Mouse (Mus musculus) ES-E14 (cell line): Measurements from ENCODE around the gene Casp8.

ENCODE experiments used
- CHD2 ChIP-seq: IDR thresholded peaks from 2 replicates; pipeline ENCODE4 v1.6.1; 2014; ENCODE audit warnings: mild to moderate bottlenecking, low read depth, low read length, inconsistent platforms
- MAFK ChIP-seq: IDR thresholded peaks from 2 replicates; pipeline ENCODE4 v1.6.1; 2014; ENCODE audit warnings: mild to moderate bottlenecking, low read depth, low read length, inconsistent platforms; ENCODE audit not compliant: insufficient read depth
- ZC3H11A ChIP-seq: IDR thresholded peaks from 2 replicates; pipeline ENCODE4 v1.6.1; 2012; ENCODE audit warnings: low read depth, mild to moderate bottlenecking, inconsistent platforms, low read length, borderline replicate concordance
- ZNF384 ChIP-seq: IDR thresholded peaks from 2 replicates; pipeline ENCODE4 v1.6.1; 2012; ENCODE audit warnings: low read depth, low read length, inconsistent platforms

GRCm38 (mm10) chr1:58796853-58797252, 1.7 kb downstream of the Casp8 start:
- no peak for TF ChIP-seq MAFK
- TF ChIP-seq ZNF384: no peak
- no peak for TF ChIP-seq ZC3H11A
- TF ChIP-seq CHD2: no peak
